Mouse (Mus musculus): Measurements from ENCODE around the gene Sh3pxd2a. TPM values are rescaled to one million over a fixed set of nuclear protein-coding genes. Genes with fewer than 3 reads are reported as not detected.

The Sh3pxd2a gene
- total RNA-seq, 4 experiments from 2014 or later = 31.8 to 34.5 (median 32.9) TPM

DNA sequence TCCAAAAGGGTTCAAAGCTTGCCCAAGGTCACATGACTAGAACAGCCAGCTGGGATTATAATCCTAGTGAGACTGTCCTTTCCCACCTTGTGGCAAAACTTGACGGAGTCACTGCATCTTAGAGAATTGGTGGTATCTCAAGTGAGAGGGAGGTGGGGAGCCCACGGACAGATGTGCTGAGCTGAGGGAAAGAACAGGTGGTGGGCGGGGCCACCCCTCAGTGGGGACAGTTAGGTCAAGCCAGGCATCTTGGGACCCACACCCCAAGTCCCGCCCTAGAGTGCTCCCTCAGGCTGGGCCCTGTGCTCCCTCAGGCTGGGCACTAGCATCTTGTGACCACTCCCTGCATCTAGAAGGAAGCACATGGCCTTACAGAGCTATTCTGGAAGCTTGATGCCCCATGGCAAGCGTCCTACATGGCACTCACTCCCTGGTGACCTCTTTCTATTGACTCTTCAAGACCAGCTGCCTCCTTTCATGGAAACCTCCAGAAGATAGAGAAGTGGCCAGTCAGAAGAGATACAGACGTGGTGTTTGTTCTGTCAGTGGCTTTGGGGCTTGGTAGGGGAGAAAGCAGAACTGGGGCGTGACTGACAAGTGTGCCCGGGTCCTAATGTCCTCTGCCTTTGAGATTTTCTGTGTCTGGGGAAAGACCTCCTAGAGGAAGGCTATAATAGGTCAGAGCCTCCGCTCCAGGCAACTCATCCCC lies 24.3 kb downstream of the Sh3pxd2a start:
- no peak for DNase-seq (ENCODE audit: low spot score in 2 of 2)

DNA sequence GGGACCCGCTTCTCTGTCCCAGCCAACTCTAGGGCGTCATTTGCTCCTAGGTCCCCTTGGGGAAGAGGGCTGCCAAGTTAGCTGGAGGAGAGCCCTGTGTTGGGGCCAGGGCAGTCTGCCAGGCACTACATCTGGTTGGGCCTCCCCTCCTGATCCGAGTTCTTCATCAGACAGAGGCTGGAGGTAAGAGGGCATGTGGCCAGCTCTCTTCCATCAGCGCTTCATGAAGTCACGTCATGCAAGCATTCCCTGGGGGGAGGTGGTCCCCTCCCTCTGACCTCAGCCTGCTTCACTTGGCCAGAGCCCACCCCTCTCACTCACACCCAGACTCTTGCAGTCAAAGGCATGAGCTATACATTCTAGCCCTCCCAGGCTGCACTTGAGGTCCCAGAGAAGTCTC lies 25.8 kb downstream of the Sh3pxd2a start:
- DNase-seq (ENCODE audit: low spot score in 2 of 2) = no peak

DNA sequence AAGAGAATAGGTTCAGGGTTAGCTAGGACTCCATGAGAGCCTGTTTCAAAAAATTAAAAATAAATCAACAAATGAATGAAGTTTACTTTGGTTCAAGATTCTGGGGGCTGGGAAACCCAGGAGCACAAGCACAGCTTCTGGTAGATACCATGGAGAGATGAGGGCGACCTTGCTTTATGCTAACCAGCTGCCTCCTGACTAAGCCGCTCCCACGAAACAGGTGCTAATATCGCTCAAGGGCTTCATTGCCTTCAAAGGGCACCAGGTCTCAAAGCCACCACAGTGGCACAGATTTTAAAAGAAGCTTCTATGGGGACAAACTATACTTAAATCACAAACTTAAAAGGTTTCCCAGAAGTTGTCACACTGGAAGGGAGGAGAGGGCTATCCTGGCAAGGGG lies 27.2 kb downstream of the Sh3pxd2a start:
- no peak for DNase-seq (ENCODE audit: low spot score in 2 of 2)

DNA sequence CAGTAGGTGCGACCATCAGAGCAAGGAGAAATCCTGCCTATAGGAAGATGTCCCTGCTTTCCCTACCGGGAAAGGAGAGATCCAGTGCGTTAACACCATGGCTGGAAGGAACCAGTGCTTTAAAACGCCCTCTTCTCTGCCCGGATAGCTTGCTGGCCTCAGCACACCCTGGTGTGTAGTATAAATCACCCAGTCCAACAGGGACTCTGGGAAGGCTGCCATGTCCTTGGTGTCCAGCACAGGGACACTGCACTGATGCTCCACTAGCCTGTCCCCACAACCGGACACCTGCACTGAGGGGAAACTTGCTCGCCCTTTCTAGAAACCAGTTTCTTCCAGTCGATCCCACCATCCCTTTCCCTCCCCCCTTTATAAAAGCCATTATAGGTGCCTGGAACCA lies 28.0 kb downstream of the Sh3pxd2a start:
- no peak for DNase-seq (ENCODE audit: low spot score in 2 of 2)

DNA sequence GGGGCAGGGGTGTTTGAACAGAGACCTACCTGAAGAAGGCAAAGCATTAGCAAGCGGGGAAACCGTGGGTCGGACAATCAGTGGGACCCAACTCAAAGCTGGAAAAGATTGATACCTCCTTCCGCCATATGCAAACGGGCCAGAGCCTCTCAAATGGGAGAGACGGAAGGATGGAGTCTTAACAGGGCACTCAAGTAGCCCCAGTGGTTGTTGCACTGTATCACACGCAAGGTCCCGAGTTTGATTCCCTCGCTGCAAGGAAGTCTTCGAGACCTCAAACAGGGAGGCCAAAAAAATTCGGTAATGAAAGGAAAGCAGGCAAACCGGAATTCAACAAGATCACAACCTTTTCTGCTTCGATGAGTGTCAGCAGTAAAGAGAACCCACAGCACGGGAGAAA lies 29.5 kb downstream of the Sh3pxd2a start:
- no peak for DNase-seq (ENCODE audit: low spot score in 2 of 2)

DNA sequence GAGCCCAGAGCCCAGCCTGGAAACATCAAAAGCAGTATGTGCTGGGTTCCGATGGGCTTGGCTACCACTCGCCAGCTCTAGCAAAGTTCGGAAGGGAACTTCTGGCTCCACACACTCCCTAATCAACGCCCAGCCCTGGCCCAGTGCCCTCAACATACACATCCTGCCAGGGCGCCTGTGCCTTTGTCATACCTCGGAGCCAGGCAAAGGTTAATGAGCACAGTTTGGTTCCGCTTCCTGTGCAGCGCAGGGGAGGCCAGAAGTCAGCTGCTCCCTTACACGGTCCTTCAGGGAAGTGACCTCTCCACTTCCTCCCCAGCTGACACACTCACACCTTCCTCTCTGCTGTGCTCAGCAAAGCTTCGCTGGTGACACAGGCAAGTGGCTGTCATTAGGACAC lies 31.9 kb downstream of the Sh3pxd2a start:
- DNase-seq (ENCODE audit: low spot score in 2 of 2) = no peak

DNA sequence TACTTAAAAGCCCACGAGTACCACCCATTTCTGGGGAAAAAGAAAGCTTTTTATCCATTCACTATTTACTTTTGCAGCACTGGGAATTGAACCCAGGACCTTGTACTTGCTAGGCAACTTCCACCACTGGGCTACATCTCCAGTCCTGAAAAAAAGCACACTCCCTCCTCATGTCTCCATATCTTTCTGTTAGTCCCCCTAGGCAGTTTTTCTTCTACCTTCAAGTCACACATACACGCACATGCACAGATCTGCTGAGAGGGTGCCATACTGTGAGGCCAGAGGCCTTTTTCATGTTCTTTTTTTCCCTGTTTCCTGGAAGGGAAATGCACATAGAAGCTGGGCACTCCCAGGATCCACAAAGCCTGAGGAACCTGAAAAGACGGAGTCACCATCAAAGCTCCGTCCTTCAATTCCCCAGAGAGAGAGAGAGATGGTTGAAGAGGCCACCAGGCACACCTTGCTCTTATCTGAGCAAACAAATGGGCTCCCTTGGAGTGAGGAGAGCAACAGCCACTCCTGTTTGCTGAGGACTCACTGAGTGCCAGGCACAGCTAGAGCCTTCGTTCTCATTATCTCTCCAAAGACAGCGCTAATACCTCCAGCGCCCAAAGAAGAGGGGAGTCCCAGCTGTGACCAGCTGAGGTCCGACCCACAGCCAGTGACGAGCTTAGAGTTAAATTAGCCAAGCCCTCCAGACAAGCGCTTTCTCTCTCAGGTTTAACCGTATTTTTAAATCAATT lies 32.8 kb downstream of the Sh3pxd2a start:
- DNase-seq (ENCODE audit: low spot score in 2 of 2) = no peak

DNA sequence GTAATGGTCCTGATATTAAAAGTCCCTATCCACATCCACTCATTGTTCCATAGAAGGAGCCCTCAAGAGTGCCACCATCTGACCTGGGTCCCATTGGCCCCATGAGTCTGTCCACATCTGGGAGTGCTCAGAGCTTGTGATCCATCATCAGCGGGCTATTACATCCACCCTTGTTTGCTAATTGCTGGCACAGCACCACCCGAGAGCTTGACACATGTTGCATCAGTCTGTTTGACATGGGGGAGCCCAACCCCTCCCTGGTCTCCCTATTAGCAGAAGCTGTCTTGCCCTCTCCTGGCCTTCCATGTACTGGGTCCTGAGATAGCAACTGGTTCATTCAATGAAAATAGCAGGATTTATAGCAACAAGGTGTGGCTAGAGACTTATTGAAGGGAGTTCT lies 34.0 kb downstream of the Sh3pxd2a start:
- no peak for DNase-seq (ENCODE audit: low spot score in 2 of 2)

DNA sequence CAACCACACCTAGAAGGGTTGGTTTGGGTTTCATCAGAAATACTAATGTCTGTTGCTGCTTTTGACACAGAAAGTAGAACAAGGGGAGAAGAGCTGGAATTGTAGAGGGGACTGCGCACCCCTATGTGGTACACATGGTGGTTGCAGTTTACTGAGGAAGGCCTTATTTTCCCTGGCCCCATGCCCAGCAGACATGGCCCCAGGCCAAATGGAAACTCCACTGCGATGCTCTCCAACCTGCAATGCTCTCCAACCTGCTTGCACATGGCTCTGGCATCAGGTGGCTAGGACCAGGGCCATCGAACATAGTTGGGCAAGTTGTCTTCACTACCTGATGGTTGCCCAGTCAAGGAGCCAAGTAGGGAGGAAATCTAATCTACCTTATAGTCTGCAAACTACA lies 35.0 kb downstream of the Sh3pxd2a start:
- DNase-seq (ENCODE audit: low spot score in 2 of 2) = no peak

DNA sequence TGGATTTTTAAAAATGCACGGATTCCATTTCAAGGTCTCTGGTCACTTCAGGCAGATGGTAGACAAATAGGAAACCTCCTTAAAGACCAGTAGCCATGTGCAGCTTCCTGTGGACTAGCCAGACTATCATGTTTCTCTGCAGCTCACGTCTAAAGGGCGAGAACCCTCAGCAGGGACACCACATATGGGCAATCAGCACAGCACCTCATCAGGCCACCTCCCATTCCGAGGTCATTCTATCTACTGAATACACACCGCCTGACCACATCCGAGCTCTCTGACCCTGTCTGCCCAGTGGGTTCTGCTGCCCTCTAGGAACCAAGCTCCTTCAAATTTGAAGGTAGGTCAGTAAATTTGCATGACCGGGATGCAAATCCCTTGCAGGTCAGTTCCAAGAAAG lies 35.4 kb downstream of the Sh3pxd2a start:
- DNase-seq (ENCODE audit: low spot score in 2 of 2) = no peak

DNA sequence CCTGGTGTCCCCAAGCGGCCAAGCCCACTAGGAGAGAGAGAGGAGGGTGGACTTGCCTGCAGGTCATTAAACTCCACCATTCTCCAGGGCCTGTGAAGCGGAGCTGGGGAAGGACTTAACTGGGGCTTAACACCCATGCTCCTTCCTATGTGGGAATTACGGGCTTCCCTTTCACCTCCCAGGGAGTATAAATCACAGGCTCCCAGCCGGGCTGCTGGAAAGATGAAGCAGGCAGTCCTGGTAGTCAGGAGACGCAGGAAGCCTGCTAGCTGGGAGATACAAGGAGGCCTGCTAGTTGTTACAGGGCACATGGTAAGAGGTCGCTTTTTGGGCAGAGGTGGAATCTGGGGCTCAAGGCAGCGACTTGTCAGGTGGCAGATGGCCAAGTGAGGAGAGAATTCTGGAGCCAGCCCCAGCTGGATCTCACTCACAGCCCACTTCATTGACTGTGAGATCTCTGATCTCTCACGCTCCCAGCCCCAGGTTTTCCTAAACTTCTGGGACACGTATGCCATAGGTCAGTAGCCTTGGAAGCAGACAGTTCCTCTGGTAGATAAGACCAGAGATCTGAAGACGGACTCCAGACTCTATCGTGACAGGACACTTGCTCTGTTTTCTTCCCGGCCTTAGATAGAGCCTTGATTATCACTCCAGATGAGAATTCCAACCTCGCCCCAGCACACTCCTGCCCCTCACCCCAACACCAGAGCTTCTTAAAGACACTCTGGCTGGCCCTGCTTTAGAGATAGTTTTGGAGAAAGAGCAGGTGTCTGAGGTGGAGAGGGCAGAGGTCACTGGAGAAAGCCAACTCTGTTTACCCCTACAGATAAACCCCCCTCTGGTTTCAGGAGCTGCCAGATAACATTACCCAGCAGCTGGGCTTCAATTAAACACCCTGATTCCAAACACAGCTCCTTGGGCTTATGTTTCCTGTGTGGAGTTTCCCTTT lies 36.1 kb downstream of the Sh3pxd2a start:
- DNase-seq (ENCODE audit: low spot score in 2 of 2) = no peak

DNA sequence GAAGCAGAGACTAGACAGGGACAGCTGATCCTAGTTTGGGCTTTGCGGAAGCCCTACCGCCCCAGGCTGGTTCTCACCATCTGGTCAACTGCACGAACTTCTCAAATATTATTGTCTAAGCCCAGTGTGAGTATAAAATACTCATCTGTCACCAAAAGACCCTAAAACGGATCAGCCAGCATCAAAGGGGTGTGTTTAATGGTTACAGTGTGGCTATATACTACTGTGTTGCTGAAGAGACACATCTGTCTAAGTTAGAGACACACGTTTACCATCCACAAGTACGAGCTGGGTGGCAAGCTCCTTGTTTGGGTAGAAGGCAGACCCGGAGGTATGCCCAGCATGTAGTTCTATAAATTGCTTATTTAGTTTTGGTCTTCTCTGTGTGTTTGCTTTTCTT lies 40.6 kb downstream of the Sh3pxd2a start:
- DNase-seq (ENCODE audit: low spot score in 2 of 2) = no peak

DNA sequence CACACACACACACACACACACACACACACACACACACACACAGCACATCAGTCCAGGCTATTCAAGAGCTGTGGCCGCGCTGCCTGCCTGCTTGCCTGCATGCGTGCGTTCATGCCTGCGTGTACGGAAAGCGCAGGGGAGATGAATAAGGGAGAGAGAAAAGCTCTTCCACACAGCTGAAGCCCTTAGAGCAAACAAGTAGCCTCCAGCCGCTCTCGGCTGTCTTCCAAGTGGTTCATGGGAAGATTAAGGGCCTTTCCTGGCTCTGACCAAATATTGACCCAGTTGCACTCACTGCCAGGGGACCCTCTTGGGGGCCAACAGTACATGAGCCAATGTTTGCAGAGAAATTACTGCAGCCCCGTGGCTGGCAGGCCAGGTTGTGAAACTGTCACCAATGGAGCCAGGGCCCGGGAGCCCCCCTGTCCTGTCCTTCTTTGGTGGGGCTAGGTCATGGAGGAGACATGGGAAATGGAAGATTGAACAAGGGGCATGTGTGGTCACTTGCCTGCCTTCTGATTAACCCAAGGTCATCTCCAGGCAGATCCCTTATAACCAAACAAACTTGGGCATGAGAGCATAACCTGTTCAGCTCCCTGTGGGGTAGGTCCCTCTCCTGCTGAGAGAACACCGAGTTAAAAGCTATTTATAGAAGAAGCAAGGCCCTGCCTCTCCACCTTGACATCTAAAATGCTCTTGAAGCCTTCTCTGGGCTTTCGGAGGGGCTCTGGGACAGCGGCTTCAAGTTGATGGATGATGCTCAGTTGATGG lies 42.9 kb downstream of the Sh3pxd2a start:
- DNase-seq (ENCODE audit: low spot score in 2 of 2) = no peak

DNA sequence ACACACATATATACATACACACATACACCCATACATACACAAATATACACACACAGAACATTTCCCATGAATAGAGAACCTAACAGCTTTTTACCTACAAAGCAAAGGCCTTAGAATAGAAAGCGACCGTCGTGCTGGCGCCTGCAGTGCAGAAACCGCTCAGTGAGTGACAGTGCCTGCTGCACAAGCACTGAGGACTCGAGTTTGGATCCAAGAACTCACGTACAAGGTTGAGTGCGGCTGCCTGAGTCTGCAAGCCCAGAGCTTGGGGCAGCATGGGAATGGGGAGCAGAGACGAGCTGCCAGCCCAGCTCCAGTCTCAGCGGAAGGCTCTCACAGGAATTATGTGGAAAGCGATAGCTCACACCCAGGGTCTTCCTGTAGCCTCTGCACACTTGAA lies 43.7 kb downstream of the Sh3pxd2a start:
- DNase-seq (ENCODE audit: low spot score in 2 of 2) = no peak

DNA sequence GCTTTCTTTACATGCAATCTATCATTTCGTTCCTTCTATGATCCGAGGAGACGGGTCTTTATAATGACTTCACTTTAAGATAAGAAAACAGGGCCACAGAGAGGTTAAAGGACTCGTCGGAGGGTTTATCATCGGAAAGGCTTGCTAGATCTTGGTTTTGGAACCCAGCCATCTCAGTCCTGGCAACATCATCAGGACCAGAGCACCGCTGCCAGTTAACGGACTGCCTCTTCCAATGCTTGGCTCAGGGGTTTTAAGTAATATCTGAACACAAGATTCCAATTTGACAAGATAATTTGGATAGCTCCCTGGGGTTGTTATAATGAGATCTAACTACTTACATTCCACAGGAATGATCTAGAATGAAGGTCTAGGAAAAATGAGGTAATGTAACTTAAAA lies 45.0 kb downstream of the Sh3pxd2a start:
- no peak for DNase-seq (ENCODE audit: low spot score in 2 of 2)

DNA sequence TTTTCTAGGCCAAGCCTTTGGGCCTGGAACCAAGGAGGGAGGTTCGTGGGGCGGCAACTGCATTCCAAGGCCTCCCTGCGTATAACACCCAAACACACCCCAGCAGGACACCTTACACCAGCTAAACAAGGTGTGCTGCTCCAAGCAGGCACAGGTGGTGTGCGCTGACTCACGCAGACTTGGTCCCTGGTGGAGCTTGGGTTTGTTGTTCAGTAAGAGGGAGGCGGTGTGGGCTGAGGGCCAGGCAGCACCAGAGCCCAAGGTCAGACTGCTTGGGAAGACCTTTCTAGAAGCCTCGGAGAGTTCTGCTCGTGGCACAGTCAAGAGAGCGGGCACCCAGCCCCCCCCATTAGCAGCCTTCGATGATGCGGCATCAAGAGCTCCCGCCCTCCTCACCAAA lies 48.0 kb downstream of the Sh3pxd2a start:
- DNase-seq (ENCODE audit: low spot score in 2 of 2) = no peak

DNA sequence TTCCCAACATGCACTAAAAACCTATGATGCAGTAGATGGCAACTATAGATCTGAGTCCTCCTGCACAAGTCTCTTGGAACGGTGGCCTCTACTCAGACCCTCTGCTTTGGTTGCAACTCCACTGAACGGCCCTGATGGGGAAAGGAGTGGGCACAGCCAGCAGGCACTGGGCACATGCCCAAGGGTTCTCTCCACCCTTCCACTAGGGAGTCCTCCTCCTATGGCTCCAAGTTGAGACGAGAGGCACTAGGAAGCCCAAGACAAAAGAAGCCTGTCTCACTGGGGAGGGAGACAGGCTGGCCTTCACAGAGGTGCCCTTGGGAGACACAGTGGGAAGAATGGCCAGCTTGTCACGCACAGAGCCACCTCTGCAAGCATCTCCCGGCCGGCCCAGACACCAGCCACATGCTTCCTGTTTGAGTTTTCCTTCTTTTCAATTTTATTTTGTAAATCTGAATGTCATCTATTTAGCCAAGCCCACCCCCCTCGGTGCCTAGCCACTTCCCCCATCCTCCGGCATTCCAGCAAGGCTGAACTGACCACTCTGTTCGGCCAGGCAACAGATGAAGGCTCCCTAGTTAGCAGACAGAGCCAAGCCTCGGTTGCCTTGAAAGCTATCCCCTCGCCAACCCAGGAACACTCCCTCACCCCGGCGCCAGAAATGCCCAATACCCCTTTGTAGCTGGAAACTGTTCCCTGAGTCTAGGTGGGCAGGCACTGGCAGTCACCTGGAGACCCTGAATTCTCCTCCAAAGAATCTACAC lies 49.9 kb downstream of the Sh3pxd2a start:
- DNase-seq (ENCODE audit: low spot score in 2 of 2) = no peak

DNA sequence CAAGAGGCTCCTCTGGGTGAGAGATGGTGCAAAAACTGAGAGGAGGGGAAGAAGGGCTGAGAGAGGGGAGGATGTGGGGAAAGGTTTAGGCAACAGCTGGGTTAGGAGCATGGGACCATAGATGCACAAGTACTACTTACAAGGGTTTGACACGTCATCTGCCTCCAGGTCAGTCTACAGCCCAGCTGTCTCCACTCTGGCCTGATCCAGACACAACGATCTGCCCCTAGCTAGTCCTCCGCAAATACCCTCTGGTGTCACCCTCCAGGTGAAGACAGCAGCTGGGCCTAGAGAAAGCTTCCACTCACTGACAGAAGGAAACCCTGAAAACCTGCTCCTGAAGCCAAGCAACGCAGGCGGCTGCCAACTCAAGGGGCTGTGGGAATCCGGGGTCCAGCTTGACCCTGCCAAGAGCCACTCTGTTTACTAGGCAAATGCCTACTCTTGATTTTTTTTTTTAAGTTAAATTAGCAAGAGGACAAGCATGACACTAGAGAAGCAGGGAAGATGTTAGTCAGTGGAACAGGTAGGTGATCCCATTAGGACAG lies 50.7 kb downstream of the Sh3pxd2a start:
- no peak for DNase-seq (ENCODE audit: low spot score in 2 of 2)

DNA sequence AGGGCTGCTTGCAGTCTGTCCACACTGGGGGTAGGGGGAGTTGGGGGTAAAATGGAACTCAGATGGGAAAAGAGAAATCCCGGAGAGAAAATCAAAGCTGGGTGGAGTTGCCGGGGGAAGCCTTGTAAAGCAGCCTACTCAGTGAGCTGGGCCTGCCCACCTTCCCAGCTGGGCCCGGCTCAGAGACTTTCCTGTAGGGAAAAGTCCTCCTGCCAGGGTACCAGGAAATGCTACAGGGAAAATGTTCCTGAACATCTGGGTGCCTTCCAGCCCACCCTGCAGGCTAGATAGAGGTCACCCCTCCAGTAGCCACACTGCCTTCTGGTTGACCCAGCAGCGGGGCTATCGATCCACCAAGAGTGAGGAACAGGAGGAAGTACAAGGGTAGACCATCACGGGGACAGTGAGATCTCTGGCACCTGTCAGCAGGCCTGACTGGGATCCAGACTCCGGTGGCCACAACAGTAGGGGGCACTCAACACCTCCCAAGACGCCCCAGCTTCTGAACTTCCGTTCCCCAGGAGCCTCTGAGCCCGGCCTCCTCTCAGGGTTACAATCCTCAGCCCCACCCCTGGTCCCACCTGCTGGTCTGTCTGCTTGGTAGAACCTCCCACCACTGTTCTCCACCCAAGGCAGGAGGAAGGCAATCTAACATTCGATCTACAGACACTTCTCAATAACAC lies 51.5 kb downstream of the Sh3pxd2a start:
- DNase-seq (ENCODE audit: low spot score in 2 of 2) = no peak

DNA sequence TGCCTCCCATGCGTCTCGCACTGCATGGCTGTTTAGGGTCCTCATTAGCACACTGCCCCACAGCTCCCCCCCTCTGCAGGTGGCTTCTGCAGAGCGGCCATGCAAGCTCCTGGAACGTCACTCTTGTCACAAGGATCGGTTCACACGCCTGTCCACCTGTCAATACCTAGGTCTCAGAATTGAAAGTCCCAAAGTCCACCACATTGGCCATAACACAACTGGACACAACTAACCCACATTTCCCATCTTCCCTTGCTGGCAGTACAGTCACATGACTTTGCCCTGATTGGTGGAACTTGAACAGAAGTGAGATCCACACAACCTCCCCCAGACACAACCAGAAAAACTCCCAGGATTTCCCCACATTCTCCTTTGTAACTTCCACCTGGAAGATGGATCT lies 53.9 kb downstream of the Sh3pxd2a start:
- no peak for DNase-seq (ENCODE audit: low spot score in 2 of 2)
